Comparison of ENCODE assay signal across 7 mouse cellular contexts in the genomic region with DNA sequence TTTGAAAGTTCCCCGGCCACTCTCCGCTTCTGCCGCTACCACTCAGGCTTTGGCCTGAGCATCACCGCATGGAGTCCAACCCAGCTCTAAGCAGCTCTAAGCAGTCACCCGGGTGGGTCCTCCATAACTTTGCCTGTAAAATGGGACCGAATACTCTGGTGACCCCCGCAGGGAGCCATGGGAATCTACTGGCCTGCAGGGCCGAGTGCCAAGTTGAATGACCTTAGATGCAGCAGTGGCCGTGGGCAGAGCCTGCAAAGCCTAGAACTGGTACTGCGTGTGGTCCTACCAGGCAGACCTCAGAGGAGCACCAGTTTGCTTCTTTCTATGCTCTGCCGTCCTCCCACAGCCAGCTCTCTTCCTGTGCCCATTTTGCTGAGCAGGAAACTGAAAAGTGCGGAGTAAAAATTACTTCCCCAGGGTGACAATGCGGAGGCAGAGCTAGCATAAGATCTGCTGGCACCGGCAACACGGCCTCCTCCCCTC. TPM values are rescaled to one million over a fixed set of nuclear protein-coding genes. Genes with fewer than 3 reads are reported as not detected.
A peak's percentile ranks its signal among the peaks of the same experiment; 100 is the strongest.
DNase-seq lines count a peak whose midpoint lies in the region; ATAC-seq lines count a peak whose summit lies in the region.

No protein-coding gene starts in this region.

- ATAC-seq in heart, embryonic 11.5 days (replicated peaks; ENCODE audit: insufficient number of reproducible peaks, low FRiP score, low TSS enrichment) = no peak; the same call in 1 of the 2 replicates
- peak; percentile 45 for ATAC-seq in kidney, embryonic 15.5 days (replicated peaks; ENCODE audit: low FRiP score)
- ATAC-seq in megakaryocyte, adult 5-6 weeks (ENCODE audit: poor library complexity, severe bottlenecking) = peak; percentile 19
- ATAC-seq in stomach, embryonic 16.5 days (ENCODE audit: insufficient read depth, low FRiP score) = peak; percentile 17; the same call in 1 of the 2 replicates

- H3K4me2 ChIP-seq in heart, embryonic 11.5 days = peak overlapping the region; percentile 97
- peak overlapping the region; percentile 100 for H3K4me2 ChIP-seq in kidney, embryonic 15.5 days
- peak overlapping the region; percentile 98 for H3K4me2 ChIP-seq in stomach, embryonic 16.5 days (ENCODE audit: low read depth, low read length)

- H3K36me3 ChIP-seq in heart, embryonic 11.5 days (ENCODE audit: control insufficient read depth, insufficient read depth, low read length) = no peaks in the 10 kb centered on the region
- no peaks in the 10 kb centered on the region for H3K36me3 ChIP-seq in kidney, embryonic 15.5 days
- no peaks in the 10 kb centered on the region for H3K36me3 ChIP-seq in stomach, embryonic 16.5 days (ENCODE audit: control insufficient read depth, insufficient read depth, low read length)

- no peak overlapping the region for H3K27ac ChIP-seq in heart, embryonic 11.5 days (ENCODE audit: low read depth, low read length)
- H3K27ac ChIP-seq in kidney, embryonic 15.5 days = peak overlapping the region; percentile 43
- H3K27ac ChIP-seq in stomach, embryonic 16.5 days (ENCODE audit: low read length) = no peak overlapping the region

- 2% methylated on average over 15 of the region's 15 CpGs for WGBS in heart, embryonic 11.5 days (ENCODE audit: insufficient replicate concordance)
- 5% methylated on average over 15 of the region's 15 CpGs for WGBS in kidney, embryonic 15.5 days
- WGBS in stomach, embryonic 16.5 days = 9% methylated on average over 15 of the region's 15 CpGs

- H3K9me3 ChIP-seq in heart, embryonic 11.5 days (replicated peaks; ENCODE audit: control insufficient read depth, low read length) = no peaks in the 10 kb centered on the region
- H3K9me3 ChIP-seq in kidney, embryonic 15.5 days (replicated peaks) = no peaks in the 10 kb centered on the region
- H3K9me3 ChIP-seq in stomach, embryonic 16.5 days (replicated peaks; ENCODE audit: control insufficient read depth, low read length) = no peaks in the 10 kb centered on the region

- peaks cover 4% of the 10 kb centered on the region; the same call in 1 of the 2 replicates for H3K4me1 ChIP-seq in heart, embryonic 11.5 days (ENCODE audit: control insufficient read depth, insufficient read depth, low read length)
- H3K4me1 ChIP-seq in kidney, embryonic 15.5 days = peaks cover 20% of the 10 kb centered on the region
- H3K4me1 ChIP-seq in stomach, embryonic 16.5 days (ENCODE audit: control insufficient read depth, insufficient read depth, low read length) = no peaks in the 10 kb centered on the region; the same call in 1 of the 2 replicates

- peak; percentile 68 for DNase-seq in 416B (ENCODE audit: low read depth)
- peak; percentile 68 for DNase-seq in CD4-positive, CD25-positive, alpha-beta regulatory T cell, adult 2 months (ENCODE audit: low read depth, low spot score)
- peak; percentile 25 for DNase-seq in cerebellum, adult 9-10 months

- peaks cover 2% of the 10 kb centered on the region; the same call in 1 of the 2 replicates for H3K27me3 ChIP-seq in heart, embryonic 11.5 days (ENCODE audit: control insufficient read depth, insufficient read depth, low read length)
- peaks cover 10% of the 10 kb centered on the region; the same call in 1 of the 2 replicates for H3K27me3 ChIP-seq in kidney, embryonic 15.5 days
- H3K27me3 ChIP-seq in stomach, embryonic 16.5 days (ENCODE audit: control insufficient read depth, insufficient read depth, low read length) = no peaks in the 10 kb centered on the region

- H3K4me3 ChIP-seq in heart, embryonic 11.5 days (ENCODE audit: low read depth, low read length) = peak overlapping the region; percentile 64
- peak overlapping the region; percentile 64 for H3K4me3 ChIP-seq in kidney, embryonic 15.5 days (replicated peaks)
- peak overlapping the region; percentile 65 for H3K4me3 ChIP-seq in stomach, embryonic 16.5 days (replicated peaks; ENCODE audit: low read length)

- peak overlapping the region; percentile 73 for H3K9ac ChIP-seq in heart, embryonic 11.5 days (ENCODE audit: low read depth, low read length)
- H3K9ac ChIP-seq in kidney, embryonic 15.5 days = peak overlapping the region; percentile 57
- peak overlapping the region; percentile 75 for H3K9ac ChIP-seq in stomach, embryonic 16.5 days (ENCODE audit: low read length)

RNA-seq across cellular contexts. Expression of gene Pfkfb3, which starts 0.9 kb away (rescaled TPM):
- polyA plus RNA-seq in heart, embryonic 11.5 days (2014; fragmentation: Nextera tagmentation; extraction: Ambion mirVana) = 13.8 and 17.0 TPM in 2 replicates
- polyA plus RNA-seq in kidney, embryonic 15.5 days (2015; fragmentation: Nextera tagmentation; extraction: Ambion mirVana) = 13.2 and 13.9 TPM in 2 replicates
- 24.5 and 31.3 TPM in 2 replicates for total RNA-seq in megakaryocyte, adult 5-6 weeks (2015)
- 22.1 and 23.0 TPM in 2 replicates for total RNA-seq in megakaryocyte, adult 5-6 weeks (2017)
- polyA plus RNA-seq in stomach, embryonic 16.5 days (2015; fragmentation: Nextera tagmentation; extraction: Ambion mirVana) = 16.1 and 20.6 TPM in 2 replicates

RNA-seq across cellular contexts. Expression of gene Rbm17, which starts 50.9 kb away (rescaled TPM):
- polyA plus RNA-seq in heart, embryonic 11.5 days (2014; fragmentation: Nextera tagmentation; extraction: Ambion mirVana) = 106 and 109 TPM in 2 replicates
- polyA plus RNA-seq in kidney, embryonic 15.5 days (2015; fragmentation: Nextera tagmentation; extraction: Ambion mirVana) = 148 and 154 TPM in 2 replicates
- 105 and 115 TPM in 2 replicates for total RNA-seq in megakaryocyte, adult 5-6 weeks (2015)
- total RNA-seq in megakaryocyte, adult 5-6 weeks (2017) = 122 and 124 TPM in 2 replicates
- polyA plus RNA-seq in stomach, embryonic 16.5 days (2015; fragmentation: Nextera tagmentation; extraction: Ambion mirVana) = 121 TPM in 2 replicates
